Mouse (Mus musculus): Measurements from ENCODE around the gene Mertk. TPM values are rescaled to one million over a fixed set of nuclear protein-coding genes. Genes with fewer than 3 reads are reported as not detected.

The Mertk gene
- polyA plus RNA-seq, 1 experiment from 2014 or later: 12.2 TPM

GRCm38 (mm10) chr2:128816916-128817315 lies 118.2 kb downstream of the Mertk start:
- peaks cover 23% of the 10 kb centered on the region for H3K4me1 ChIP-seq
- WGBS: 52% methylated on average over 6 of the region's 6 CpGs
- peak overlapping the region; percentile 87 for H3K4me3 ChIP-seq
- no peaks in the 10 kb centered on the region for H3K27me3 ChIP-seq (replicated peaks; ENCODE audit: low read depth, poor library complexity, severe bottlenecking)
- no peak for DNase-seq (ENCODE audit: low spot score)
- no peaks in the 10 kb centered on the region for H3K36me3 ChIP-seq (replicated peaks)
- no peaks in the 10 kb centered on the region for H3K9me3 ChIP-seq
- no peak overlapping the region for H3K27ac ChIP-seq (replicated peaks)

GRCm38 (mm10) chr2:128817387-128817785 lies 118.6 kb downstream of the Mertk start:
- DNase-seq (ENCODE audit: low spot score): no peak
- H3K9me3 ChIP-seq: no peaks in the 10 kb centered on the region
- H3K4me1 ChIP-seq: peaks cover 23% of the 10 kb centered on the region
- H3K27me3 ChIP-seq (replicated peaks; ENCODE audit: low read depth, poor library complexity, severe bottlenecking): no peaks in the 10 kb centered on the region
- peak overlapping the region; percentile 87 for H3K4me3 ChIP-seq
- no peaks in the 10 kb centered on the region for H3K36me3 ChIP-seq (replicated peaks)
- peak overlapping the region; percentile 93 for H3K27ac ChIP-seq (replicated peaks)
- under 1% methylated on average over 7 of the region's 7 CpGs for WGBS

- Histone ChIP-seq H3K27ac (replicated peaks) (peak within 1 kb of the TSS; percentile 93), H3K4me3 (peak within 1 kb of the TSS; percentile 87), H3K4me1 (peaks cover 23% of the 10 kb centered on the region), H3K36me3 (replicated peaks) (no peaks in the 10 kb centered on the region), H3K9me3 (no peaks in the 10 kb centered on the region), H3K27me3 (replicated peaks; ENCODE audit: low read depth, poor library complexity, severe bottlenecking) (no peaks in the 10 kb centered on the region)
- under 1% methylated on average over 59 of the region's 59 CpGs for WGBS
- DNase-seq (ENCODE audit: low spot score): peak; percentile 98
These were observed 119.3 kb downstream of the Mertk start, which contains the start of gene Tmem87b for GRCm38 (mm10) chr2:128817786-128818681. Tmem87b (plus strand) TSS chr2:128818118.

- peak overlapping the region; percentile 87 for H3K4me3 ChIP-seq
- no peaks in the 10 kb centered on the region for H3K27me3 ChIP-seq (replicated peaks; ENCODE audit: low read depth, poor library complexity, severe bottlenecking)
- peaks cover 23% of the 10 kb centered on the region for H3K4me1 ChIP-seq
- H3K9me3 ChIP-seq: no peaks in the 10 kb centered on the region
- H3K27ac ChIP-seq (replicated peaks): peak overlapping the region; percentile 93
- WGBS: 26% methylated on average over 14 of the region's 14 CpGs
- no peak for DNase-seq (ENCODE audit: low spot score)
- H3K36me3 ChIP-seq (replicated peaks): peaks cover 8% of the 10 kb centered on the region
These were observed 120.3 kb downstream of the Mertk start for GRCm38 (mm10) chr2:128818956-128819643.

- Histone ChIP-seq H3K36me3 (replicated peaks) (peaks cover 20% of the 10 kb centered on the region), H3K4me1 (peaks cover 19% of the 10 kb centered on the region), H3K27me3 (replicated peaks; ENCODE audit: low read depth, poor library complexity, severe bottlenecking) (no peaks in the 10 kb centered on the region), H3K27ac (replicated peaks) (no peak overlapping the region), H3K4me3 (no peak overlapping the region), H3K9me3 (no peaks in the 10 kb centered on the region)
- 82% methylated on average over 2 of the region's 2 CpGs for WGBS
- no peak for DNase-seq (ENCODE audit: low spot score)
These were observed 121.9 kb downstream of the Mertk start for GRCm38 (mm10) chr2:128820631-128821030.

GRCm38 (mm10) chr2:128823893-128824292 lies 125.1 kb downstream of the Mertk start:
- H3K36me3 ChIP-seq (replicated peaks): peaks cover 47% of the 10 kb centered on the region
- WGBS: 92% methylated on average over 5 of the region's 5 CpGs
- peaks cover 10% of the 10 kb centered on the region for H3K4me1 ChIP-seq
- no peaks in the 10 kb centered on the region for H3K27me3 ChIP-seq (replicated peaks; ENCODE audit: low read depth, poor library complexity, severe bottlenecking)
- no peak overlapping the region for H3K27ac ChIP-seq (replicated peaks)
- no peak for DNase-seq (ENCODE audit: low spot score)
- H3K4me3 ChIP-seq: no peak overlapping the region
- H3K9me3 ChIP-seq: no peaks in the 10 kb centered on the region

GRCm38 (mm10) chr2:128827787-128828186 lies 129.0 kb downstream of the Mertk start:
- Histone ChIP-seq H3K36me3 (replicated peaks) (peaks cover 85% of the 10 kb centered on the region), H3K4me1 (no peaks in the 10 kb centered on the region), H3K9me3 (no peaks in the 10 kb centered on the region), H3K27ac (replicated peaks) (no peak overlapping the region), H3K4me3 (no peak overlapping the region), H3K27me3 (replicated peaks; ENCODE audit: low read depth, poor library complexity, severe bottlenecking) (no peaks in the 10 kb centered on the region)
- 93% methylated on average over 1 of the region's 1 CpGs for WGBS
- no peak for DNase-seq (ENCODE audit: low spot score)

- no peak for DNase-seq (ENCODE audit: low spot score)
- Histone ChIP-seq H3K27me3 (replicated peaks; ENCODE audit: low read depth, poor library complexity, severe bottlenecking) (no peaks in the 10 kb centered on the region), H3K9me3 (no peaks in the 10 kb centered on the region), H3K36me3 (replicated peaks) (peaks cover 95% of the 10 kb centered on the region), H3K27ac (replicated peaks) (no peak overlapping the region), H3K4me1 (no peaks in the 10 kb centered on the region), H3K4me3 (no peak overlapping the region)
- 88% methylated on average over 3 of the region's 3 CpGs for WGBS
These were observed 133.9 kb downstream of the Mertk start for GRCm38 (mm10) chr2:128832611-128833010.

- Histone ChIP-seq H3K4me1 (no peaks in the 10 kb centered on the region), H3K36me3 (replicated peaks) (peaks cover 95% of the 10 kb centered on the region), H3K27me3 (replicated peaks; ENCODE audit: low read depth, poor library complexity, severe bottlenecking) (no peaks in the 10 kb centered on the region), H3K27ac (replicated peaks) (no peak overlapping the region), H3K9me3 (no peaks in the 10 kb centered on the region), H3K4me3 (no peak overlapping the region)
- DNase-seq (ENCODE audit: low spot score): no peak
- 95% methylated on average over 2 of the region's 2 CpGs for WGBS
These were observed 134.3 kb downstream of the Mertk start for GRCm38 (mm10) chr2:128833035-128833434.

- H3K36me3 ChIP-seq (replicated peaks): peaks cover 92% of the 10 kb centered on the region
These were observed 134.7 kb downstream of the Mertk start for GRCm38 (mm10) chr2:128833435-128833834.

GRCm38 (mm10) chr2:128837531-128837930 lies 138.8 kb downstream of the Mertk start:
- H3K27ac ChIP-seq (replicated peaks): no peak overlapping the region
- no peaks in the 10 kb centered on the region for H3K9me3 ChIP-seq
- 90% methylated on average over 8 of the region's 8 CpGs for WGBS
- H3K4me3 ChIP-seq: no peak overlapping the region
- no peak for DNase-seq (ENCODE audit: low spot score)
- no peaks in the 10 kb centered on the region for H3K4me1 ChIP-seq
- peaks cover 80% of the 10 kb centered on the region for H3K36me3 ChIP-seq (replicated peaks)
- no peaks in the 10 kb centered on the region for H3K27me3 ChIP-seq (replicated peaks; ENCODE audit: low read depth, poor library complexity, severe bottlenecking)

More at GRCm38 (mm10) chr2:128833435-128833834, 134.7 kb downstream of the Mertk start:
- H3K27ac ChIP-seq (replicated peaks): no peak overlapping the region
- WGBS: 91% methylated on average over 2 of the region's 2 CpGs
- no peak for DNase-seq (ENCODE audit: low spot score)
- H3K4me3 ChIP-seq: no peak overlapping the region
- H3K27me3 ChIP-seq (replicated peaks; ENCODE audit: low read depth, poor library complexity, severe bottlenecking): no peaks in the 10 kb centered on the region
- H3K9me3 ChIP-seq: no peaks in the 10 kb centered on the region
- no peaks in the 10 kb centered on the region for H3K4me1 ChIP-seq

- Histone ChIP-seq H3K4me3 (no peak overlapping the region), H3K27me3 (replicated peaks; ENCODE audit: low read depth, poor library complexity, severe bottlenecking) (no peaks in the 10 kb centered on the region), H3K27ac (replicated peaks) (no peak overlapping the region), H3K36me3 (replicated peaks) (peaks cover 80% of the 10 kb centered on the region), H3K9me3 (no peaks in the 10 kb centered on the region), H3K4me1 (no peaks in the 10 kb centered on the region)
- DNase-seq (ENCODE audit: low spot score): no peak
- 97% methylated on average over 3 of the region's 3 CpGs for WGBS
These were observed 139.9 kb downstream of the Mertk start for GRCm38 (mm10) chr2:128838611-128839010.
